Mouse (Mus musculus) thymus, adult 18-20 months (tissue): ENCODE measurements around the gene Il10.

Experiments
- DNase-seq, 2 experiments: peaks; one replicate each; pipeline ENCODE4 v3.0.0; 2022; ENCODE audit warnings: mixed read lengths in 2 of 2

The Il10 gene

DNA sequence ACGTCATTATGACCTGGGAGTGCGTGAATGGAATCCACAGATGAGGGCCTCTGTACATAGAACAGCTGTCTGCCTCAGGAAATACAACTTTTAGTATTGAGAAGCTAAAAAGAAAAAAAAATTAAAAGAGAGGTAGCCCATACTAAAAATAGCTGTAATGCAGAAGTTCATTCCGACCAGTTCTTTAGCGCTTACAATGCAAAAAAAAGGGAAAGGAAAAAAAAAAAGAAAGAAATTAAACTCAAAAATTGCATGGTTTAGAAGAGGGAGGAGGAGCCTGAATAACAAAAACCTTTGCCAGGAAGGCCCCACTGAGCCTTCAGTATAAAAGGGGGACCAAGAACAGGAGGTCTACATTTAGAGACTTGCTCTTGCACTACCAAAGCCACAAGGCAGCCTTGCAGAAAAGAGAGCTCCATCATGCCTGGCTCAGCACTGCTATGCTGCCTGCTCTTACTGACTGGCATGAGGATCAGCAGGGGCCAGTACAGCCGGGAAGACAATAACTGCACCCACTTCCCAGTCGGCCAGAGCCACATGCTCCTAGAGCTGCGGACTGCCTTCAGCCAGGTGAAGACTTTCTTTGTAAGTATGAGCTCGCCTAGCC lies at the start of gene Il10:
Gene Il10 (plus strand): TSS at position 354 of the 607 bp plus-strand sequence.
- no peak for DNase-seq

DNA sequence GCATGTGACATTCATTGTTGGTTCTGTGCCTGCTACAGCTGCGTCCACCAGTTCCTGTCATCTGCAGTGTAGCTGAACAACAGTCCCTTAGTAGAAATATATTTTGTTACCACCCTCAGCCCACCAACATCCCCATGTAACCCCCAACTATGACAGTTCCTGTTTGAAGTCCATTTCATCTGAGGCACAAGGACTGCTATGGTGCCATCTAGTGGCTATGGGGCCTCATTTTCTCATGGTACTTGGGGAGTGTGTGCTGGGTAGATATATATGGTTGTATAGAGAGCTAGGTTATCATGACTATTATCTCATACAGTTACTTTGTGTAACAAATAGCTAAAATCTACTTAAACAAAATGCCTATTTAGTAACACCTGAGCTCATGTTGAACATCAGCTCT lies 40.2 kb upstream of the Il10 start:
- DNase-seq, result peak in 1 of 2 experiments; percentile 27

DNA sequence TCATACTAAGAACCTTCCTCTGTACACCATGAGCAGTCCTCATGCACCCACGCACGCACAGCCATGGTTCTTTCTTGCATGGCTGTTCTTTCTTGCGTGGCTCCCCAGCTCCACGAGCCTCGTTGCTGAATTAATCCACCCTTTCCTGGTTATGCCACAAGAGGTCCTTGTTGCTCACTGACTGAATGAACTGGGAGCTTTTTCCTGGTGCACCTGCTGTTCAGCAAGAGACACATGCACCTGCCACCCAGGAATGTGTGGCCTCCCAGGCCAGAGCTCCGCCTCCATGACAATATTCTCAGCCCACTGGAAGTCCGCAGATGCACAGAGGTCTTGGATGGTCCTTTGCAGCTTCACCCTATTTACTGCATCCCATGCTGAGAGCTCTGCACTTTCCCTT lies 35.2 kb upstream of the Il10 start:
- no peak for DNase-seq

DNA sequence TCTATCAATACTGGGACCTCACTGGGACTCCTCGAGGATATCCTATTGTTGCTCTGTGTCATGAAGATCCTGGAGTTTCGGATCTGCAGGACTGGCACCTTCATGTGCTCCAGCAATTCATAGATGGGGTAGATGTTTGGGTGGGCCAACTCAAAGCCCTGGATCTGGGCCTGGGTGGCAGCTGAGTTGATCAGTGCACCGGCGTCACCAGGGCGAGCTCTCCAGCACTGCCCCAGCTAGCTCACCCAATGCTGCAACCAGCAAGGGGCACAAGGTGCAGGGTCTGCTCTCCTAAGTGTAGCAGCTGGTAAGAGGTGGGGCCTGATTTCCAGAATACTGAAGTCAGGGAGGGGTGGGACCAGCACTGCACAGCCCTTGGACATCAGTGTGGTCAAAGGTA lies 32.6 kb upstream of the Il10 start:
- no peak for DNase-seq

DNA sequence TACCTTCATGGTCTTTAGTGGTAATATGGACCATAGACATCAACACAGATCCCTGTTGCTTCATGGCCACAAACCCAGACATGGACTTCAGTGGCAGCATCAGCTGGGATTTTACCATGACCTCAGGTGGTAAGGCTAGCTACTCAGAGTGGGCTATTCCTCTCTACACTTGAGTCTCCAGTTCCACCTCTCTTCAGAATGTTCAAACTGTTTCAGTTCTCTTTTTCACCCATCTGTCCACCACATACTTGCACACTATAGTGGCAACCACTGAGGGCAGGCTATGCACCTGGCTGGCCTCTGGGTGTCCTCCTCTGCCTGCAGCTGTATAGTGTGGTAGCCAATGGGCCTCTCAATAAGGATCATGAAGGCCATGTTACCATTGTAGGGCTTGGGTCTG lies 32.2 kb upstream of the Il10 start:
- no peak for DNase-seq

DNA sequence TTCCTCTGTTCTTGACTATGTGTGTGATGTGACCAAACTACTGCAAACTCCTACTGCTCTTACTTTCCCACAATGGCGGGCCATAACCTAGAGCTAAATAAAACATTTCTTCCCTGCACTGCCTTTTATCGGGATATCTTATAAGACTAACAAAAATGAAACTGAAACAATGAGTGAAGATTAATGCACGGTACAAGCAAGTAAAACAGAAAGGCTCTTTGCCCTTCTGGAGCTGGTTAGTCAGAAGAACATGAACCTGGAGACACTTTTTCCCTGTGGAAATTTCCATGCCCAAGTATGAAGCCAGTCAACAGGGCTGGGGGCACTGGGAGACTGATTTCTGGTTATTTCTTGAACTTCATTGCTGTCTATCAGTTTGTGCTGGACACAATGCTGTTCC lies 30.3 kb upstream of the Il10 start:
- no peak for DNase-seq

DNA sequence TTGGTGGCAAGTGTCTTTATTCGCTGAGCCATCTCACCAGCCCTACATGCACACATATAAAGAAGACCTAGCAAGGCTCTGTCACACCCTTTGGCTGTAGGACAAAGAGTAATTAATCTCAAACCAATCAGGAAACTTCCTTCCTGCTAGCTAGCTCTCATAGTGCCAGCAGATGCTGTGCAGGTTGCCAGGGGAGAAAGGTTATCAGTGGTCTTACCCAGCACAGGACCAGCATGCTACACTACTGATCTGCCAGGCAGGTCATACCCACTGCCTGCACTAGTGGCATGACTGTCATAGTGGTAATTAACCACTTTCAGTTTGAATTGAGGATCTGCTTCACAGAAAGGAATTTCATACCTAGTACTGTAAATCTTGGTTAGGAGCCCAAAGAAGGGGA lies 29.2 kb upstream of the Il10 start:
- no peak for DNase-seq

DNA sequence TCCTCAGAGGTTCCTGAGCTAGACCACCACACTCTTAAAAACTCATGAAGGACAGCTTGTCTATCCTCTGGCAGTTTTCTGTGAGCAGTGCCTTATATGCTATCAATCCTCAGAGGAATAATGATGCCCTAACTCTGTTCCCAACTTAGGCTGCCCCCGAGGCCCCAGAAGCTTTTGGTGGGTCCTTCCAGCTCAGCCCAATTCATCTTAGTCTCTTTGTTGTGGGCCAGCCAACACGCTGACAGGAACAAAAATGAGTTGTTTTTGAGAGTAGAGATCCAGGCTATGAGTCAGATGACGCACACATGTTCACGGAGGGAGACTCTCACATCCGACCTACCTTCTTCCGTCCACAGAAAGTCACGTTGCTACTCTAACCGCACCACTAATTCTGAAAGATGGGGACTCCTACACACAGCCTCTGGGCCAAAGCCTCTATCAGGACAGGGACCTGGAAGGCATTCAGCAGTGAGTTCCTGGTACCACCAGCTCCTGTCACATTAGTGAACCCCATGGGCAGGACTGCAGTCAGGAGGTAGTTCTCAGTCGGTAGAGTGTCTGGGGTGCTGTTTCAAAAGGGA lies 26.0 kb upstream of the Il10 start:
- DNase-seq, result no peak

DNA sequence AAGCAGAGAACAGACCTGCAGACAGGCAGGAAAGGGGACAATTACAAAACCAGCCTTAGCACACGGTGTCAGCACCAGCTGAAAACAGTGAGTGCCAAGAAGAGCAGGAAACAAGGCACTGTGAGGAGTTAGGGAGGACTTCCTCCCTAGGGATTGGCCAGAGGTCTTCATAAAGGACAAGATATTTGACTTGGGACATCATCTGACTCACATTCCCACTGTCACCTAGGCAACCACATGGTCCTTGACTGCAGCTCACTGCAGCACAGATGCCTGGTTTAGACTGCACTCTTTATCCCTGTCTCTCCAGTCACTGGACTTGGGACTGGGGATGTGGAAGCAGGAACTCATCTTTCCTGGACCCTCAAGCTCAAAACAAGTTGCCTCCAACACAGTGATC lies 24.1 kb upstream of the Il10 start:
- DNase-seq, result no peak

DNA sequence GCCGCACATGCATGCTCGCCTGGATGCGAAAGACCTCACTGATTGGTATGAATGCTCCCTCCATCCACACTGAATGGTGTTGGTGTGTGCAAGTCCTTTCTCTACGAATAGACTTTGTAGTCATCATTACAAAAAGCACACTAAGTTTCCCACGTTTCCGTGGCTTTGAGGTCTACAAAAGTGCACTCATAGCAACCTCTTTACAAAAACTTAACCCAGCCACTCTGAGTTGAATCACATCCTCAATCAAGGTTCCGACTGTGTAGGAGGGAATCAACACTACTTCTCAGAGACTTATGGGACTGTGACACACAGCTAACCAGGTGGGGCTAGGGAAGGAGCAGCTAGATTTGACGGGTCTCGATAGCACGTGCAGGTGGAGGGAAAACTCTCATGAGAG lies 23.3 kb upstream of the Il10 start:
- no peak for DNase-seq

DNA sequence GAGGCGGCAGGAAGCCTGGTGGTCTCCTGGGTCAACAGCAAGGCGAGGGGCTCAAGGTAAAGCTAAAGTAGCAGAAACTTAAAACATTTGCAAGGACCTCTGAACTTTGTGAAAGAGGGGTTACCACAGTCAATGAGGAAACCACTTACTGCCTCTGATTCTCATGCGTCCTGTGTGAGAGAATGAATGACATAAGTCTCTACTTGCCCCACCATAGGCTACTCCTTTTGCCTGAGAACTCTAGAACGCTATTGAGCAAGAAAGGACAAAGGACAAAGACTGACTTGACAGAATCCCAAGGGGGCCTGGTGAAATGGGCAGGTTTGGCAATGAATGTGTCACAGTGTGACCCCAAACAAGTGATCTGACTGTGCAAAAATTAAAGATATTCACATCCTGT lies 22.2 kb upstream of the Il10 start:
- no peak for DNase-seq

DNA sequence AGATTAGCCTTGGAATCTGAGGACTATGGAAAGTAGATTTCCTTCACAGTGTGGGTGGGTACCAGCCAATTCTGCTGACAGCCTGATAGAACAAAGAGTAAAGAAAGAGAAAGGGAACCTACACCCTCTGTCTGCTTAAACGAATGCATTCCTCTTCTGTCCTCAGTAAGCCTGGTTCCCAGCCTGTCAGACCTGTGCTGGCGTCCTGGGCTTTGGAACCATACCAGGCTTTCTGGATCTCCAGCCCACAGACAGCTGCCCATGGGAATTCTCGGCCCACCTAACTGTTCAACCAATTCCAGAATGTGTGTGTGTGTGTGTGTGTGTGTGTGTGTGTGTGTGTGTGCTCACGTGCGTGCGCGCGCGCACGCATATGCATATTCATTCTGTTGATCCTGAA lies 21.3 kb upstream of the Il10 start:
- no peak for DNase-seq

DNA sequence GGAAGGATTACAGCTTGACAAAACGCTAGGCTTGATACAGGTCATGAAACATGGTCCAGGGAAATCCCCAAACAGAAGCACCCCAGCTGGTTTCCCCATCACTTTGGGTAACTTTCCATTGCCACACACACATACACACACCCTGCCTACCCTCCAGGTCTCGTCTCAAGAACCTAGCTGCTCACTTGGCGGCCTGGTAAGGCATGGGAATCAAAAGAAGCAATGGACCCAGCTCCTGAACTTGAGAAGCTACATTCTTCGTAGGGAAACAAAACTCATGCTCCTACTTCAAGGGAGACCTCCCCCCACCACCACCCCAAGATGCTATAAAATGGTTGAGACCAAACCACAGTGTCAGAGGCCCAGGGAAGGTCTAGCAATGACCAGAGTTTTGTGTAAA lies 19.9 kb upstream of the Il10 start:
- no peak for DNase-seq

DNA sequence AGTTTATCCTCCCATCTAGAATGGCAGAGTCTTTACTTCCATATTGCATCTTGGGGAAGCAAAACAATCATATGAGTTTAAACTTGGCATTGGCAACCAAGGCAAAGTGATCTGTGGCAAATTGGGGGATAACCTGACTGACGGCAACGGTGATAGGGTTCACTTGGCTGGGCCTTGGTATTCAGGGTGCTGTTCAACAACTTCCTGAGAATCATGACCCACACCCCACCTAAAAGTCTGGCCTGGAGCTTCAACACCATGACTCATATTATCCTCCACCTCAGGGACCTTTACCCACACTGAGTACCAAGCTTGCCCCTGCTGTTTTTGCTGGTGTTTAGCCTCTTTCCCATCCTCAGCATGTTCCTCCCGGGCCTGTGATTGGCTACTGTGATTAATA lies 19.3 kb upstream of the Il10 start:
- no peak for DNase-seq

DNA sequence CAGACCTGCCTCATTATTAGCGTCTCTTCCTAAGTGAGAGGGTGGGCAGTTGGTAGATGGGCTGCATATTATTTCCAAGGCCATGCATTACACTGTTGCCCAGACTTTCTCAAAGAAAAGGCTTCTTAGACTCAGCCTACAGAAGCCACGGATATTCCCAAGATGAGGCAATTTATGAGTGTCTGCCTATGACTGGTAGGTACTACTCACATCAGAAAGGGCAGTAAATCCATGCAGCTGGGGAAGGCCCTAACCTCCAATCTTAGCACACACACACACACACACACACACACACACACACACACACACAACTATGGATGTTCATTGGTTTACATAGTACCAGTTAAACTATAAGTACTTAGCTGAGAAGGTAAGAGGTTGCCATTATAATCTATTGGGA lies 17.1 kb upstream of the Il10 start:
- DNase-seq, result no peak

DNA sequence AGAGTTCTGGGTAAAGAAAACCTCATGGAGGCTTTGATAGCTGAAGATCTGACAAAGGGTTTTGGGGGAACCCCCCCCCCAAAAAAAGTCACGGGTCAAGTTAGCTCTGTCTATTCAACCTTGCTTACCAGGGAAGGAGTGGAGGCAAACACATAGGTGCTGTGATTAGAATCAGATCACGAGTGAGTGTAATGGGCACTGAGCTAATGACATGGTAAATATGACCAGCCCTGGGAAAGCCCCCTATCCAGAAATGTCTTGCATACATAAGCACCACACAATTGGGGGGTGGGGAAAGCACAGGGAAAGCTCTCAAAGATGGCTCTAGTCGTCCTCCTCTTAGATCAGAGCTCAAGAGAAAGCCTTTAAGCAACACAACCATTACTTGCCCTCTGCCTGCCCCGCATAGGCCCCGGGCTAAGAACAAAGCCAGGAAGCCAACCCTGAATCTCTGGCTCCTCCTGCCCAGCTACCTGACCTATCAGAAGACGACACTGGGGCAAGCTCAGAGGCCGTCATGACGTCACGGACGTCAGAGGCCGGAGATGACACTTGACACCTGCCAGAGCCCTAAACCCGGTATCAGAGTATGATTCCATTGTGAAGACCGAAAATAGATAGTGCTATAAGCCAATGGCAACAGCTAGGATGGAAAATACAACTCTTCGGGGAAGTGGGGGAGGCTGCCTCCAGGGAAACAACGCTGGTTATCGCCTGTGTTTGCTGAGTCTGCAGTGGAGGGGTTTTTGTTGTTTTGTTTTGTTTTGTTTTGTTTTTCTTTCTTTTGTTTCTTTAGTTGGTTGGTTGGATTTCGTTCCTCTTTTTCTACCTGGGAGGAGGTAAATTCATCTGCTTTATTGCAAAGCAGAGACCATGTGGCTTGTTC lies 16.4 kb upstream of the Il10 start:
- no peak for DNase-seq

DNA sequence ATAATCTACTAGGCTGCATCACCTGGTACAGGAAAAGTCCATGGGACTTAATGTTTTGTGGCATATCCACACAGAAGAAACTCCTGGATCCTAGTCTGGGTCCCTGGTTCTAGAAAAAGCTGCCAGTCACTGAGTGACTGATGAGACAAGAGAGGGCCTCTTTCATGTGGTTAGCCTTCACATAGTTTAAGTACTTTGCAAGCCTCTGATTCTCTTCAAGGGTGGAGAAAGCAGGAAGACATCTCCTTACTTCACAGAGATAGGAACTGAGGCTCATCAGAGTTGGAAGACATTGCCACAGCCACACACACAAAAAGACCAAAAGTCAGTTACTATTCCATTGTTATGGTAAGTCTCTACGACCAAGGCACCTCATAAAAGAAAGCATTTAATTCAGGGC lies 13.6 kb upstream of the Il10 start:
- no peak for DNase-seq

DNA sequence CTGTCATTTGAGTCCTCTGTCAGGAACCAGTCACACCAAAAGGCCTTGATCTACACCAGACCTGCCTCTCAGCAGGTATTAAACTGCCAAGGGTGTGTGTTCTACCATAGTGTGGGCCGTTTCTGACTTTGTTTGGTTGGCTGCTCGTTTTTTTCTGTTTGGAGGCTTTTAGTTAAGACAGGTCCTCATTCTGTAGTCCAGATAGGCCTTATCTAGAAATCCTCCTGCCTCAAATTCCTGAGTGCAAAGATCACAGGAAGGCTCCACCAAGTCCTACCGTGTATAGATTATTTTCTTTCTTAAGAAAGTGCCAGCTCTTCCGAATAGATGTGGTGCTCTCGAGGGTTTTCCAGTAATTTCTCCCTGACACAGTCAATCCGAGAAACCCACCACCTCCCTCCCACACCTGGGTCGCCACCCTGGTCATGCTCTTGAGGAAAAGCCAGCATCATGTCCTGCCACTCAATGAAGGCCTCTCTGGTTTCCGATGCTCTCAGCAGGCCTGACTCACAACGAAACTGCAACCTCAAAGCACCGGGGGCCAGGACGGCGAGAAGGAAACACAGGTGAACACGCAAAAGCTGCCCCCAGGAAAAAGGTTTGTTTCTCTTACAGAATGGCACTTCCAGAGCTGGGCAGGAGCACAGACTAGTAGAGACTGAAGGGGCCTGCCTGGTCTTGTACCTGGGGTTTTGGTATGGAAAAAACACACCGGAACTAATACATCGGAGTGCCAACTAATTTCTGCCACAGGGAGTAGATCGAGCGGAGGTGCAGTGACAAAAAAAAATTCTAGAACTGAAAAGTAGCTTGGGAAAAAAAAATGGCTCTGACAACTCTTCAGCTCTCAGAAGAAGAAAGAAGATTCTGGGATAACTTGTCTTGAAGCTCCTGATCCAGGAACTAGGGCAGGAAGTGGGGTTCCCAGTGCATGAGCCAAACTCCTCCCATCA lies 9.2 kb upstream of the Il10 start:
- no peak for DNase-seq

DNA sequence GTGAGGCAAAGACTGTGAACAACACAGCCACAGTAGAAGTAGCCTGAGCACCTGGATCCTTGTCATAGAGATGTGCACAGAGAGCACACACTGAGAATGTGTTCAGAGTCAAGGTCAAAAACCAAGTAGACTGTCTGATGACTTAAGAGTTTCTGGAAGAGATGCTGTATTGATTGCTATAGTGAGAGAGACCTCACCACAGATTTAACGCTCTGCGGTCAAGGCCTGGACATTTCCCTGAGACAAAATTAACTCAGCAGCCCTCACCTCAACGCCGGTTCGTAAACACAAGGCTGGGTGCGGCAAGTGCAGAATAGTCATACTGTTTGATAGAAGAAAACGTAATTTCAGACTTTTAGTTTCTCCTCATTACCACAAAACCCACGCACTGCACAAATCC lies 7.2 kb upstream of the Il10 start:
- DNase-seq, result no peak

DNA sequence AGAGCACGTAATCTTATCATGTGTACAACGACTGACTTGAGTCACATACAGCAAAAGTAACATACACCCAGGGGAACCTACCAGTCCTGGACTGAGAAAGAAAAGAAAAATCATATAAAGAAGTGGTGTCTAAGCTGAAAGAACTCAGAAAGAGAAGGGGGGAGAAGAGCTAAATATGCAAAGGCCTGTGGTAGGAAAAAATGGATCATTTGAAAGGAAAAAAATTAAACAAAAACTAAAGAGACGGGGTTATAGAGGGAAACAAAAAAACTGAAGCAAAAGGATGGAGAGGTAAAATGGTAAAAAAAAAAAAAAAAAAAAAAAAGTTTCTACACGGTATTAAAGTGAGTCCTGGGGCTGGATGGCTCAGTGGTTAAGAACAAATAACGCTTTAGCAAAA lies 5.7 kb upstream of the Il10 start:
- DNase-seq, result no peak

DNA sequence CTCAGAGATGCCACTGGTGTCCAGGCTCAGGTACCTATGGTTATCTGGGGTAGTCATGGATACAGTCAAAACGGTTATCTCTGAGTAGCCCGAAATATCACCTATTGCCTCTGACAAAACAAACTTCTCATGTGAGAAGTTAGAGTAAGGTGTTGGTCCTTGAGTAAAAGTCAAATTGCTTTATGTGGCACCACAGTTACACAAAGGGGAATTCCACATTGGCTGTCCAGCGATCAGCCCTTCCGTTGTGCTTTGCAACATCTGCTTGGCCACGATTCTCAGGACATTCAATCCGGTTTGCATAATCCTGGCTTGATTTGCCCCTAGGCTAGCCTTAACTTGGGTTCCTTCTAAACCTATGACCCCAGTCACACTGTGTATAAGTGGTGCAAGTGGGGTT lies 4.4 kb upstream of the Il10 start:
- no peak for DNase-seq

DNA sequence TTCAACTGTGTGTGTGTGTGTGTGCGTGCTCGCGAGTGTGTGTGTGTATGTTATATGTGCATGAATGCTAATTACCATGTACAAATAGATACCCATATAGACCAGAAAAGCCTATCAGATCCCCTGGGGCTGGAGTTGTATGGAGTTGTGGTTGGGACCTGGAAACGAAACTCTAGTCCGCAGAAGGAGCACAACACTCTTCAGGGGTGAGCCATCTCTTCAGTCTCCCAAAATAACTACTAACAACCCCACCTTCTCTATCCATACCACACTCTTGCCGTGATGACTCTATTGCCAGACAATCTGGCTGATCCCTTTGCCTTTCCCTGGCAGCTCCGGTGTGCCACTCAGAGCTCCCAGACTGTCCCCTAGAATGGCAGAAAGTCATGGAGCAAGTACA lies 3.8 kb upstream of the Il10 start:
- DNase-seq, result no peak
